Mouse (Mus musculus): ENCODE results near the gene Bcar1. TPM values are rescaled to one million over a fixed set of nuclear protein-coding genes. Genes with fewer than 3 reads are reported as not detected.

Bcar1 gene
- polyA plus RNA-seq, 1 experiment, result 4.1 TPM

DNA sequence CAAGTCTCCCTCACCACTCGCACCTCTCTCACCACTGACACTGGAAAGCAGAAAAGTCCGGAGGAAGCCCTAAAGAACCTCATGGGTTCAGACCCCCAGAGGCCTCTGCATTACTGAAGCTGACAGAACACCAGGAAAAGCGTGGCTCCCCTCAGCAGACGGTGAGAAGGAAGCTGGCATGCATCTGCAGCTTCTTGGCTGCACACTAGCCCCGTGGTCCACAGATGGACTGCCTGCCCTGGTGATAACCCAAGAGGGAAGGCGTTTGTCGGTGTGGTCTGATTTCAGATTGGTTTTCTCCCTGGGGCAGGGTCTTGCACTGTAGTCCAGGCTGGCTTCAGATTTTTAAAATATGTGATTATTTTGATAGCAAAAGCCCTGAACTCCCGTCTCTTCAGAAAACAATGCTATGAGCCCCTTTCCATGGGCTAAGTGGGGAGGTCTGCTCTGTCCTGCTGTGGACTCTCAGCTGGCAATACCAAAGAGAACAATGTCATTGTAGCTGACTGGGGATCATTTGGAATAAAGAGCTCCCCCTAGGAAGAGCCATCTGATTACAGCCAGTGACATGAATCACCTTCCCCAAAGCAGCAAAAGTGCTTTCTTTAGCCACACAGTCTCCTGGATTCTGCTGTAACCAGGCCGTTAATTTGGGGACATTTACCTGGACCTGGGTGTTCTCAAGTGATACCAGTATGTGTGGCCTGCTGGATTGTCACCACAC lies 39.2 kb upstream of the Bcar1 start:
- Histone ChIP-seq H3K4me3 (replicated peaks; ENCODE audit: control insufficient read depth, low read depth, low read length) (no peak overlapping the region), H3K27ac (ENCODE audit: control insufficient read depth, insufficient read depth, low read depth, low read length, poor library complexity) (no peak overlapping the region), H3K4me1 (ENCODE audit: control insufficient read depth, insufficient read depth, low read length) (no peaks in the 10 kb centered on the region)
- WGBS, result 89% methylated on average over 9 of the region's 9 CpGs
- TF ChIP-seq POLR2A (IDR thresholded peaks at IDR 0.05; ENCODE audit: borderline replicate concordance, control insufficient read depth, low read depth, low read length) (no peak), CTCF (IDR thresholded peaks at IDR 0.05; ENCODE audit: control insufficient read depth, insufficient read depth, low read length) (no peak)

DNA sequence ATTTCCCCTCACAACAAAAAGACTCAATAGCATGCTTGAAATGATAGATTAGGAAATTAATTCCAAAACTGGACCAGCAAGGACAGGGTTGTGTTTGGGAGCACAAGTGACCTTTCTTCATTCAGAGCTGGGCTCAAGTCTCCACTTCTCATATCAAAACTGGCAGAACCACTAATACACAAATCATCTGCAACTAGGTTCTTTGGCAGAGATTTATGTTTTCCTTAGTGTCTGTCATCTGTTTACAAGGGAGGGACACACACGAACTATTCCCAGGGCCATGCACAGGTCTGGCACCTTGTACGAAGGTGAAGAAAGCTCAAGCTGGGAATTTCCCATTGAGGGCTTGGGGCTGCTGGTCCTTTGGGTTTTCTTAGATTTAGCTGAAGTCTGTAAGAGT lies 38.6 kb upstream of the Bcar1 start:
- no peak for TF ChIP-seq CTCF (IDR thresholded peaks at IDR 0.05; ENCODE audit: control insufficient read depth, insufficient read depth, low read length)
- TF ChIP-seq POLR2A (IDR thresholded peaks at IDR 0.05; ENCODE audit: borderline replicate concordance, control insufficient read depth, low read depth, low read length), result no peak
- no peak overlapping the region for H3K27ac ChIP-seq (ENCODE audit: control insufficient read depth, insufficient read depth, low read depth, low read length, poor library complexity)
- WGBS, result 85% methylated on average over 2 of the region's 2 CpGs
- H3K4me3 ChIP-seq (replicated peaks; ENCODE audit: control insufficient read depth, low read depth, low read length), result no peak overlapping the region
- no peaks in the 10 kb centered on the region for H3K4me1 ChIP-seq (ENCODE audit: control insufficient read depth, insufficient read depth, low read length)

DNA sequence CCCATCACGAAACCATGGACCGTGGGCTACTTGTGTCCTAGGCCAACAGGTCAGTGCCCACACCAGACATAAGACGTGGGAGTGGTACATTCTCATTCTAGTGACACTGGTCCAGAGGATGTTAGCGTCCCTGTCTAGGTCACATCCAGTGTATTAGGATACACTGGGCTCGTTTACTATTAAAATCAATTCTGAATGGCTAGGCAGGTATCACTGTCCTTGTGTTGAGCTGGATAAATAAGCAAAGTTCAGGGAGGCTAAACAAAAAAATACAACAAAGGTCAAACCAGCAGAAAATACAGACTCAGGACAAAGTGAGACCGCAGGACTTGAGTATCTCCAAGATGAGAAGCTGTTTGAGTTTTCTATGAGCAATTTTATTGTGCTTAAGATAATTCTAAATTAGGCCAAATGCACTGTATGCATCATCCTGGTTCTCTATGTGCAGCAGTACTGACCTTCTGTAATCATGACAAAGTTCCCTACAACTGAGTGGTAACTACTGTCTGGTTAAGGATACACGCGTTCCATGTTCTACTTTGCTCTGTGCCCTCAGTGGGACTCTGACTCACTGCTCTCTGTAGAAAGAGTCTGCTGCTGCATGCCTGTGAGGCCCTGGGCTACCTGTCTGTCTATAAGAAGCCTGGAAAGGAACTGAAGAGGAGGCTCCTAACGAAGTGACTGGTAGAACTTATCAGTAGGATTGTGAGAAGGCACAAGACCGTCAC lies 37.3 kb upstream of the Bcar1 start:
- WGBS, result 86% methylated on average over 10 of the region's 10 CpGs
- TF ChIP-seq POLR2A (IDR thresholded peaks at IDR 0.05; ENCODE audit: borderline replicate concordance, control insufficient read depth, low read depth, low read length), result no peak
- TF ChIP-seq CTCF (IDR thresholded peaks at IDR 0.05; ENCODE audit: control insufficient read depth, insufficient read depth, low read length), result no peak
- no peak overlapping the region for H3K27ac ChIP-seq (ENCODE audit: control insufficient read depth, insufficient read depth, low read depth, low read length, poor library complexity)

DNA sequence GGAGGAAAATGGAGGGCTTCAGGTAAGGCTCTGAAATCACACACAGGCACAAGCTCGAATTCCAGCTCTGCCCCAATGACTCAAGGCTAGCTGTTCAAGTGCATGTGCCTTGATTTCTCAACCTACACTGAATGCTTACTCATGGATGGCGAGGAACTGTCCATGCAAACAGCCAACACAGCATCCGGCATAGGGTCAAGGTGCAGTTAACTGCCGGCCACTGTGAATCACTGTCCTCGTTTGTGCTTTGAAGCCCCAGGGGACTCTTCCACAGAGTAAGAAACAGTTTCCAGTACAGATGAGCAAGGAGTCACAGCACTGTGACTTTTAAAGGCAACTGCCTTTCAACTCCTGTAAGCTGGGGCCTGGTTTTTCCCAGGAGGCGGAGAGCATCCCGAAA lies 36.1 kb upstream of the Bcar1 start:
- Histone ChIP-seq H3K27ac (ENCODE audit: control insufficient read depth, insufficient read depth, low read depth, low read length, poor library complexity) (no peak overlapping the region), H3K4me1 (ENCODE audit: control insufficient read depth, insufficient read depth, low read length) (no peaks in the 10 kb centered on the region), H3K4me3 (replicated peaks; ENCODE audit: control insufficient read depth, low read depth, low read length) (no peak overlapping the region)
- TF ChIP-seq CTCF (IDR thresholded peaks at IDR 0.05; ENCODE audit: control insufficient read depth, insufficient read depth, low read length) (no peak), POLR2A (IDR thresholded peaks at IDR 0.05; ENCODE audit: borderline replicate concordance, control insufficient read depth, low read depth, low read length) (no peak)
- WGBS, result 80% methylated on average over 7 of the region's 7 CpGs

More for the DNA sequence above, 37.3 kb upstream of the Bcar1 start:
- H3K4me1 ChIP-seq (ENCODE audit: control insufficient read depth, insufficient read depth, low read length), result no peaks in the 10 kb centered on the region
- no peak overlapping the region for H3K4me3 ChIP-seq (replicated peaks; ENCODE audit: control insufficient read depth, low read depth, low read length)

DNA sequence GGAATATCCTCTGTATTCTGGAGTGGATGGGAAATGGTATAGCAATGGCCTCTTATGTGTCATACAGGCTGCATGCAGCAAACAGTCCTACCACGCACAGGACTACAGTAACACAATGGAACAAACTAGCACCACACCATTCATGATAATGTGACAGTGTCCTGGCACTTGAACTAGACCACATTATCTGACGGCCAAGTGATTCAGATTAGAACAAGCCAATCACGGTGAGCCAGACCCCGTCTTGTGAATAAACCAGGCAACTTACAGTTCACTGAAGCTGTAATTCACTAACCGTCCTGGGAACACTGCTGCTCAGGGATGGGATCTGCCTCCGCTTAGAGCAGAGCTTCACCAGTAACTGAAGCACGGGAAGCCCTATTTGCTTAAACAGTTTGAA lies 35.2 kb upstream of the Bcar1 start:
- whole genome bisulfite sequencing, result 87% methylated on average over 7 of the region's 7 CpGs
- Histone ChIP-seq H3K4me1 (ENCODE audit: control insufficient read depth, insufficient read depth, low read length) (no peaks in the 10 kb centered on the region), H3K4me3 (replicated peaks; ENCODE audit: control insufficient read depth, low read depth, low read length) (no peak overlapping the region), H3K27ac (ENCODE audit: control insufficient read depth, insufficient read depth, low read depth, low read length, poor library complexity) (no peak overlapping the region)
- TF ChIP-seq CTCF (IDR thresholded peaks at IDR 0.05; ENCODE audit: control insufficient read depth, insufficient read depth, low read length), result no peak
- no peak for TF ChIP-seq POLR2A (IDR thresholded peaks at IDR 0.05; ENCODE audit: borderline replicate concordance, control insufficient read depth, low read depth, low read length)

DNA sequence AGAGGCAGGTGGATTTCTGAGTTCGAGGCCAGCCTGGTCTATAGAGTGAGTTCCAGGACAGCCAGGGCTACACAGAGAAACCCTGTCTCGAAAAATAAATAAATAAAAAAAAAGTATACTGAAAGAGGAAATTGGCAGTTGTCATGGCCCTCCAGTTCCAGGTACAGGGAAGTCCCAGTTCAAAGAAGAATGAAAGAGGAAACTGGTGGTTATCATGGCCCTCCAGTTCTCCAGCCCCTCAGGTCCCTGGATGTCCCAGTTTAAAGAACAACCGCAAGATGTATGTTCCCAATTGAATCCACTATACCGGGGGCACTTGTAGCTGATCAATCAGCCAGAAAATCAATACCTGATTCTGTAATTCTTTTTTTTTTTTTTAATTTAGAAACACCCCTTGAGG lies 32.9 kb upstream of the Bcar1 start:
- 70% methylated on average over 4 of the region's 4 CpGs for WGBS
- H3K4me3 ChIP-seq (replicated peaks; ENCODE audit: control insufficient read depth, low read depth, low read length), result no peak overlapping the region
- TF ChIP-seq CTCF (IDR thresholded peaks at IDR 0.05; ENCODE audit: control insufficient read depth, insufficient read depth, low read length) (no peak), POLR2A (IDR thresholded peaks at IDR 0.05; ENCODE audit: borderline replicate concordance, control insufficient read depth, low read depth, low read length) (no peak)

DNA sequence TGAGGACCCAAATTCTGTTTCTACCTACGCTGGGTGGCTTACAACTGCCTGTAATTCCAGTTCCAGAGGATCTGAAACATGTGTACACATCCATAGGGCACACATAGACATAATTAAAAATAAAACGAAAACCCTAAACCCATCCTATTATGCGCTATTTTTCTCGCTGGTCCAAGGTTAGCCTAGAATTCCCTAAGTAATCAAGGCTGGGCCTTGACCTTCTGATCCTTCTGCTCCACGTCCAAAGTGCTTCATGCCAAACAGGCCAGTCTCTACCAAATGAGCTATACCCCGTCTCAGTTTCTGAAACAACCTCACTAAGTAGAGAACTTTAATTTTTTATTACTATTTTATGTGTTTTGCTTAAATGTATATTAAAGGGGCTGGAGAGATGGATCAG lies 32.2 kb upstream of the Bcar1 start:
- no peak for TF ChIP-seq POLR2A (IDR thresholded peaks at IDR 0.05; ENCODE audit: borderline replicate concordance, control insufficient read depth, low read depth, low read length)
- no peak for TF ChIP-seq CTCF (IDR thresholded peaks at IDR 0.05; ENCODE audit: control insufficient read depth, insufficient read depth, low read length)
- no peak overlapping the region for H3K4me3 ChIP-seq (replicated peaks; ENCODE audit: control insufficient read depth, low read depth, low read length)
- WGBS, result 82% methylated on average over 6 of the region's 6 CpGs
- H3K27ac ChIP-seq (ENCODE audit: control insufficient read depth, insufficient read depth, low read depth, low read length, poor library complexity), result no peak overlapping the region
- H3K4me1 ChIP-seq (ENCODE audit: control insufficient read depth, insufficient read depth, low read length), result no peaks in the 10 kb centered on the region

More for the DNA sequence above, 32.9 kb upstream of the Bcar1 start:
- Histone ChIP-seq H3K27ac (ENCODE audit: control insufficient read depth, insufficient read depth, low read depth, low read length, poor library complexity) (no peak overlapping the region), H3K4me1 (ENCODE audit: control insufficient read depth, insufficient read depth, low read length) (no peaks in the 10 kb centered on the region)

DNA sequence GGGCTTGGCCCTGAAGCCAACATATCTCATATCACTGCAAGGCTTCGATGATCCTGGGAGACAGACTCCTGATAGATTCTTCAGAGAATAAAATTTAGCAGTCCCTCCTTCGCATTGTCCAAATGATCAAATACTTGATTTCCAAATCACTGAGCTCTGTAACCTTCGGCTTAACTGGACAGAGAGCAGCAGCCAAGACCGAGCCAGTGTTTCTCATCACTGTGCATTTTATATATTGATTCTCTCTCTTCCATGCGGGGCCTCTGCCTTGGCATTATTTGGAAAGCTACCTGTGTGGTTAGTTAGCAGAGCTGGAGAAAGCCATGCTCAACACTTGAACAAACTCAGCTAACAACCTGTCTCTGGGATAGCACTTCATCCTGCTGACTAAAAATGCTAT lies 29.9 kb upstream of the Bcar1 start:
- TF ChIP-seq POLR2A (IDR thresholded peaks at IDR 0.05; ENCODE audit: borderline replicate concordance, control insufficient read depth, low read depth, low read length), result no peak
- no peak for TF ChIP-seq CTCF (IDR thresholded peaks at IDR 0.05; ENCODE audit: control insufficient read depth, insufficient read depth, low read length)
- Histone ChIP-seq H3K27ac (ENCODE audit: control insufficient read depth, insufficient read depth, low read depth, low read length, poor library complexity) (no peak overlapping the region), H3K4me3 (replicated peaks; ENCODE audit: control insufficient read depth, low read depth, low read length) (no peak overlapping the region), H3K4me1 (ENCODE audit: control insufficient read depth, insufficient read depth, low read length) (no peaks in the 10 kb centered on the region)
- WGBS, result 93% methylated on average over 5 of the region's 5 CpGs
